Mouse (Mus musculus): ENCODE measurements around the gene Ube2g2. TPM values are rescaled to one million over a fixed set of nuclear protein-coding genes. Genes with fewer than 3 reads are reported as not detected.
"Not testable (repeated sequence)": the region's sequence is repeated elsewhere in the genome, so short reads cannot be mapped to it uniquely, and the experiment has no call there.

The Ube2g2 gene
- polyA plus RNA-seq, 1 experiment from 2014 or later, result 36.4 TPM

DNA sequence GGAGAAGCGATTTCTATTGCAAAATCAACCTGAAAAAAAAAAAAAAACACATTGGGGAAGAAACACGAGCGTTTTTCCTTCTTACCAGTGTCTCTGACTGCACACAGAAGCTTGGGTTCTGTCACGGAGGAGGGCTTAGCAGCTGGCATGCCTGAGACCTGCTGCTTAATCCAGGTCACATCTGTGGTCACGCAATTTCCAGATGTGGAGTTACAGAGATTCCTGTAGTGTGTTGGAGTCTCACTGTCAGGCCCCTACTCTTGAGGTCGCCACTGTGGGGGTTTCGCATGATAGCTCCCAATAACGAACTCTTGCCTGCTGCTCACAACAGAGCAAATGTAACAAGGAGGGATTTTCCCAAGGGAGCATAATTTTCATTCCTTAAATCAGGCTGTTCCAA is 62.1 kb downstream of the Ube2g2 start:
- Histone ChIP-seq H3K4me2 (replicated peaks; ENCODE audit: low read depth) (no peak overlapping the region), H3K27me3 (replicated peaks; ENCODE audit: control insufficient read depth, insufficient read depth, low read length) (0 out of 2 replicates have a peak, but pooled peaks cover 12% of the 10 kb centered on the region), H3K4me3 (ENCODE audit: low read depth, low read length) (no peak overlapping the region), H3K36me3 (ENCODE audit: control insufficient read depth, insufficient read depth) (no peaks in the 10 kb centered on the region), H3K9ac (ENCODE audit: low read depth, low read length) (no peak overlapping the region), H3K4me1 (replicated peaks; ENCODE audit: control insufficient read depth, insufficient read depth, low read length) (no peaks in the 10 kb centered on the region), H3K9me3 (ENCODE audit: control insufficient read depth) (no peaks in the 10 kb centered on the region), H3K27ac (ENCODE audit: low read depth, low read length) (no peak overlapping the region)
- ATAC-seq, result no peak
- 53% methylated on average over 8 of the region's 8 CpGs for WGBS
- no peak for TF ChIP-seq CTCF (IDR thresholded peaks at IDR 0.05; ENCODE audit: low read depth)

GRCm38 (mm10) chr10:77685895-77686664 is 64.0 kb downstream of the Ube2g2 start, which contains the start of gene Tspear:
Gene Tspear, plus strand, starts transcription at chr10:77686569.
- Histone ChIP-seq H3K4me2 (replicated peaks; ENCODE audit: low read depth) (no peak within 1 kb of the TSS; the same call in 1 of the 2 replicates), H3K27ac (ENCODE audit: low read depth, low read length) (no peak within 1 kb of the TSS), H3K4me3 (ENCODE audit: low read depth, low read length) (no peak within 1 kb of the TSS), H3K9me3 (ENCODE audit: control insufficient read depth) (no peaks in the 10 kb centered on the region), H3K9ac (ENCODE audit: low read depth, low read length) (no peak within 1 kb of the TSS), H3K4me1 (replicated peaks; ENCODE audit: control insufficient read depth, insufficient read depth, low read length) (no peaks in the 10 kb centered on the region), H3K27me3 (replicated peaks; ENCODE audit: control insufficient read depth, insufficient read depth, low read length) (0 out of 2 replicates have a peak, but pooled peaks cover 7% of the 10 kb centered on the region), H3K36me3 (ENCODE audit: control insufficient read depth, insufficient read depth) (no peaks in the 10 kb centered on the region)
- ATAC-seq, result 0 out of 2 replicates have a peak, but pooled peaks have one; percentile 19
- no peak for TF ChIP-seq CTCF (IDR thresholded peaks at IDR 0.05; ENCODE audit: low read depth)
- WGBS, result 4% methylated on average over 22 of the region's 22 CpGs

DNA sequence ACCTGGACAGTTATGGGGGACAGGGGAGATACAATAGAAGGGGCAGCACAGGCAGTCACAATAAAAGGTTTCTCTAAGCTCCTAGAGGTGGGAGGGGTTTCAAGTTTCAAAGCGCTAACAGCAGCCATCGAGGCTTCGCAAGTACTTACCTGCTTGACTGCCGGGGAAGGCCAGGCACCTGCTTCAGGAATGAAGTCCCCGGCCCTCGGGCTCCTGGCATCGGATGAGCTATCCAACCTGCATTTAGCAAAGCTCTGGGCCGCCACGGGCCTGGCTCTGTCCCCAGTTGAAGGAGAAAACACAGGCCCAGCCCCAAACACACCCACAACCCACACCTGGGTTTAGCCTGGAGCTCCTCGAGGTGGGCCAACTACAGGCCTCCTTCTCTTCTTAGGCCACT is 64.9 kb downstream of the Ube2g2 start:
- Histone ChIP-seq H3K4me1 (replicated peaks; ENCODE audit: control insufficient read depth, insufficient read depth, low read length) (no peaks in the 10 kb centered on the region), H3K27ac (ENCODE audit: low read depth, low read length) (no peak overlapping the region), H3K36me3 (ENCODE audit: control insufficient read depth, insufficient read depth) (no peaks in the 10 kb centered on the region), H3K4me2 (replicated peaks; ENCODE audit: low read depth) (no peak overlapping the region), H3K9me3 (ENCODE audit: control insufficient read depth) (no peaks in the 10 kb centered on the region), H3K4me3 (ENCODE audit: low read depth, low read length) (no peak overlapping the region), H3K27me3 (replicated peaks; ENCODE audit: control insufficient read depth, insufficient read depth, low read length) (0 out of 2 replicates have a peak, but pooled peaks cover 7% of the 10 kb centered on the region), H3K9ac (ENCODE audit: low read depth, low read length) (no peak overlapping the region)
- ATAC-seq, result no peak
- 44% methylated on average over 10 of the region's 10 CpGs for WGBS
- no peak for TF ChIP-seq CTCF (IDR thresholded peaks at IDR 0.05; ENCODE audit: low read depth)

GRCm38 (mm10) chr10:77690356-77690807 is 68.3 kb downstream of the Ube2g2 start, which contains the start of gene Gm19402:
Gene Gm19402, minus strand, starts transcription at chr10:77690757.
- H3K4me3 ChIP-seq (ENCODE audit: low read depth, low read length); H3K4me2 ChIP-seq (replicated peaks; ENCODE audit: low read depth); H3K4me1 ChIP-seq (replicated peaks; ENCODE audit: control insufficient read depth, insufficient read depth, low read length); ATAC-seq; H3K9me3 ChIP-seq (ENCODE audit: control insufficient read depth); H3K36me3 ChIP-seq (ENCODE audit: control insufficient read depth, insufficient read depth); H3K27me3 ChIP-seq (replicated peaks; ENCODE audit: control insufficient read depth, insufficient read depth, low read length); H3K9ac ChIP-seq (ENCODE audit: low read depth, low read length); H3K27ac ChIP-seq (ENCODE audit: low read depth, low read length): not testable (repeated sequence)
- WGBS, result 66% methylated on average over 3 of the region's 3 CpGs

MicroRNAs encoded within 50 kb of the gene (microRNA counts, 519-probe panel; counts per million panel counts)
- microRNA mmu-miR-1930, result not detected

Small RNAs within 50 kb of the gene (microRNA-seq; reads per million reads assigned to microRNA genes)
- 3.8 reads per million, percentile 7 among the genes with 10 or more reads in this experiment for gene Mir1930

Other genes with a start within 250 kb of the Ube2g2 start
- gene Adarb1, start 204.0 kb upstream of the Ube2g2 start, polyA plus RNA-seq (2015; fragmentation: Nextera tagmentation; extraction: Ambion mirVana), result 1.4 and 1.5 TPM in 2 replicates
- gene Fam207a, start 106.5 kb upstream of the Ube2g2 start, polyA plus RNA-seq (2015; fragmentation: Nextera tagmentation; extraction: Ambion mirVana), result 37.9 and 38.2 TPM in 2 replicates
- 1.7 and 2.1 TPM in 2 replicates for gene Itgb2, start 92.0 kb upstream of the Ube2g2 start, polyA plus RNA-seq (2015; fragmentation: Nextera tagmentation; extraction: Ambion mirVana)
- gene Pttg1ip, start 40.6 kb upstream of the Ube2g2 start, polyA plus RNA-seq (2015; fragmentation: Nextera tagmentation; extraction: Ambion mirVana), result 200 and 201 TPM in 2 replicates
- gene Sumo3, start 16.2 kb upstream of the Ube2g2 start, polyA plus RNA-seq (2015; fragmentation: Nextera tagmentation; extraction: Ambion mirVana), result 256 and 269 TPM in 2 replicates
- gene Gm49325, start 16.1 kb upstream of the Ube2g2 start, polyA plus RNA-seq (2015; fragmentation: Nextera tagmentation; extraction: Ambion mirVana), result 18.9 TPM in 2 replicates
- gene Tspear, start 64.3 kb downstream of the Ube2g2 start, polyA plus RNA-seq (2015; fragmentation: Nextera tagmentation; extraction: Ambion mirVana), result 0.10 and 0.20 TPM in 2 replicates
- not detected in 2 replicates for gene Gm19402, start 68.5 kb downstream of the Ube2g2 start, polyA plus RNA-seq (2015; fragmentation: Nextera tagmentation; extraction: Ambion mirVana)
- not detected in 2 replicates for gene Gm9508, start 75.0 kb downstream of the Ube2g2 start, polyA plus RNA-seq (2015; fragmentation: Nextera tagmentation; extraction: Ambion mirVana)
- not detected in 2 replicates for gene Gm10272, start 84.4 kb downstream of the Ube2g2 start, polyA plus RNA-seq (2015; fragmentation: Nextera tagmentation; extraction: Ambion mirVana)
- not detected in 2 replicates for gene Gm10024, start 89.2 kb downstream of the Ube2g2 start, polyA plus RNA-seq (2015; fragmentation: Nextera tagmentation; extraction: Ambion mirVana)
- not detected in 2 replicates for gene Gm10142, start 93.5 kb downstream of the Ube2g2 start, polyA plus RNA-seq (2015; fragmentation: Nextera tagmentation; extraction: Ambion mirVana)
- gene Krtap12-1, start 98.3 kb downstream of the Ube2g2 start, polyA plus RNA-seq (2015; fragmentation: Nextera tagmentation; extraction: Ambion mirVana), result not detected in 2 replicates
- gene Gm10100, start 104.2 kb downstream of the Ube2g2 start, polyA plus RNA-seq (2015; fragmentation: Nextera tagmentation; extraction: Ambion mirVana), result not detected in 2 replicates
- not detected in 2 replicates for gene Gm18596, start 120.4 kb downstream of the Ube2g2 start, polyA plus RNA-seq (2015; fragmentation: Nextera tagmentation; extraction: Ambion mirVana)
- not detected in 2 replicates for gene Gm9736, start 129.1 kb downstream of the Ube2g2 start, polyA plus RNA-seq (2015; fragmentation: Nextera tagmentation; extraction: Ambion mirVana)
- gene Gm3233, start 137.4 kb downstream of the Ube2g2 start, polyA plus RNA-seq (2015; fragmentation: Nextera tagmentation; extraction: Ambion mirVana), result not detected in 2 replicates
- not detected in 2 replicates for gene Gm3238, start 149.1 kb downstream of the Ube2g2 start, polyA plus RNA-seq (2015; fragmentation: Nextera tagmentation; extraction: Ambion mirVana)
- gene Gm7138, start 154.7 kb downstream of the Ube2g2 start, polyA plus RNA-seq (2015; fragmentation: Nextera tagmentation; extraction: Ambion mirVana), result not detected in 2 replicates
- not detected in 2 replicates for gene Gm3250, start 160.3 kb downstream of the Ube2g2 start, polyA plus RNA-seq (2015; fragmentation: Nextera tagmentation; extraction: Ambion mirVana)
- gene Gm7137, start 165.9 kb downstream of the Ube2g2 start, polyA plus RNA-seq (2015; fragmentation: Nextera tagmentation; extraction: Ambion mirVana), result not detected in 2 replicates
- not detected in 2 replicates for gene Gm9639, start 172.8 kb downstream of the Ube2g2 start, polyA plus RNA-seq (2015; fragmentation: Nextera tagmentation; extraction: Ambion mirVana)
- gene Gm19668, start 176.9 kb downstream of the Ube2g2 start, polyA plus RNA-seq (2015; fragmentation: Nextera tagmentation; extraction: Ambion mirVana), result not detected in 2 replicates
- not detected in 2 replicates for gene Gm9507, start 189.6 kb downstream of the Ube2g2 start, polyA plus RNA-seq (2015; fragmentation: Nextera tagmentation; extraction: Ambion mirVana)
- not detected in 2 replicates for gene Gm2696, start 192.4 kb downstream of the Ube2g2 start, polyA plus RNA-seq (2015; fragmentation: Nextera tagmentation; extraction: Ambion mirVana)
- not detected in 2 replicates for gene Krtap10-4, start 204.8 kb downstream of the Ube2g2 start, polyA plus RNA-seq (2015; fragmentation: Nextera tagmentation; extraction: Ambion mirVana)
- not detected in 2 replicates for gene Krtap10-10, start 213.7 kb downstream of the Ube2g2 start, polyA plus RNA-seq (2015; fragmentation: Nextera tagmentation; extraction: Ambion mirVana)
- gene Gm36176, start 224.5 kb downstream of the Ube2g2 start, polyA plus RNA-seq (2015; fragmentation: Nextera tagmentation; extraction: Ambion mirVana), result not detected in 2 replicates
- gene Gm10318, start 230.6 kb downstream of the Ube2g2 start, polyA plus RNA-seq (2015; fragmentation: Nextera tagmentation; extraction: Ambion mirVana), result not detected in 2 replicates
- not detected in 2 replicates for gene Gm3285, start 239.7 kb downstream of the Ube2g2 start, polyA plus RNA-seq (2015; fragmentation: Nextera tagmentation; extraction: Ambion mirVana)

Measured in intestine, postnatal 0 days (tissue).